Mouse (Mus musculus) adipose tissue, adult 10 weeks (tissue): ENCODE measurements around the gene 2610028H24Rik. TPM values are rescaled to one million over a fixed set of nuclear protein-coding genes. Genes with fewer than 3 reads are reported as not detected.

ENCODE experiments used
- polyA plus RNA-seq: library from polyadenylated mRNA; stranded (reverse); fragments of 350-450 nt; fragmentation: Illumina TruSeq; extraction: RNeasy Lipid Tissue Mini Kit (QIAGEN cat#74804); gene quantifications from one replicate; pipeline ENCODE4 v1.2.3, GENCODE M21; 2014; ENCODE audit warnings: low read depth, low replicate concordance

Gene 2610028H24Rik
- polyA plus RNA-seq: 2.1 TPM

GRCm38 (mm10) chr10:76448851-76449250 lies at the start of gene 2610028H24Rik:
2610028H24Rik (plus strand) TSS chr10:76449081.

GRCm38 (mm10) chr10:76440281-76440680 lies 8.6 kb upstream of the 2610028H24Rik start, which contains the start of gene AC141477.1:
AC141477.1 (minus strand) TSS chr10:76440444.

DNA sequence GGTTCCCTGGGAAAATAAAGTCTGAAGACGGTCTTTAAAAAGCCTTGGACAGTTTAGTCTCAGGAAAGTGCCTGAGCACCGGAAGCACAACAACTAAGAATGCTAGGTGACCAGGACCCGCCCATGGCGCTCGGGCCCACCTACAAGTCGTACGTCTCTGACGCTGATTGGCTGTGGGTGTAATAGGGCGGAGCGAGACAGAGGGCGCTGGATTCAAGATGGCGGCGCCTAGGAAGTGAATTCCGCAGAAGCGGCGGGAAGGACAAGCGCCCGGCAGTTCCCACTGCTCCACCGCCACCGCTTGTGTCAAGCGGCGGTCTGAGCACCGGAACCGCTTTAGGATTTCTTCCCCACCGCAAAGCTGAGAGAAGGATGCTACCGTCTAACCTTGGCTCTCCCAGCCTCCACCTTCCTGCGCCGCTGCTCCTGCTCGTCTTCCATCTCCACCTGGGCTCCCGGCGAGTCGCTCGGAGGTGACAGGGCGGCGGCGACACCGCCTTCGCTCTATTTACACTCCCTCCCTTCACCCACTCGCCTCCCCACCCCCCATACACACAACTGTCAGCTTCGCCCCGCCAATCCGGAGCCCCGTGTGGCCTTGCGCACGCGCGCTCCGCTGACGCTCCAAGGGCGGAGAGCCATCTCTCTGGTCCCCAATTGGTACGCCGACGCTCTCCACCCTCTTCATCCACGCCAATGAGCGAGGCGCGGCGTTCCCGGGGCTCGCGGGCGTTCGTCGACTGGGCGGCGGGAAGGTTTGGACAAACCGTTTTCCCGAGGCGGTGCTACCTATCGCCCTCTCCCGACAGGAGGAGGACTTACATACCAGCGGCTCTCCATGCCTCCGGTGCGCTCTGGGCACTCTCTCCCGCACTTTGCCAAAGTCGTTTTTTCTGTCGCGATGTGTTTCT lies 6.4 kb upstream of the 2610028H24Rik start, which contains the start of gene Pcnt:
TSS of gene Pcnt (minus strand) at position 609 of the 911 bp plus-strand sequence.

DNA sequence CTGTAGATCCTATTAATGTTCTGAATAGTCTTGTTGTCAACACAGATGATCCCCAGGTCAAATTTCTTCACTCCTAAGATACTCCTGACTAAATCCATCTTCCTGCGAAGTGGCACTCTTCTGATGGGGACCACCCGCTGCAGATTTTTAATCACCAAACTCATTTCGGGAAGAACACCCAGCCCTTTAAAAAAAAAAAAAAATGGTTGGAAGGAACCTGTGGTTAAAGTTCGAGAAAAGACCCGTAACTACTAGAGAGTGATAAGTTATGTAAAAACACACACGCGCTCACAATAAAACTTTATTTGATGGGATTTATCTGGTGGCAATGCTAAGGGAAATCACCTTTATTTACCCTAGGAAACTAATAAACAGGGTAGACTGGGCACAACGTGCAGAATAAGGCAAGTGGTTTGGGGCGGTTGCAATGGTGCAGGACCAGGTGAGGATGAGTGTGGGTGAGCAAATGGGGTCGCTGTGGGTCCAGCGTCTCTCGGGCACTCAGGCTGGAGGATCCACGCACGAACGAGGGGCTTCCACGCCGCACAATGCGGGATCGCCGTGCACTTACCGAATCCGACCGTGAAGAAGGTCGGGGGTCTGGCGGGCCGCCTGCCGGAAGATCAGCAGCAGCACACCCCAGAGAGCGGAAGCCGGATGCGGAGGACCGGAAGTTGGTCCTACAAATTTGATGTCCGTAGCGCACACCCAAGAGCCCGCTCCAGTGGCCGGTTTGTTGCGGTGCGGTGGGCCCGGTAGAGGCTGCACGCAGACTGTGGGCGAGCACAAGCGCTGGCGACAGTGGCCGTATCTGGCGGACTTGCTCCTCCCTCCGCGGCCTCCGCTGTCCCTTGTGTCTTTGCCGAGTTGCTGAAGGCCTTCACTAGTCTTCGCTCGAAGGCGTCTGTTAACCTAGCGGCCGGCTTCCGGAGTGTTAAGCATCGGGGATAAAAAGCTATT lies 19.6 kb downstream of the 2610028H24Rik start, which contains the start of the genes Mcm3ap and Ybey:
TSS of gene Mcm3ap (plus strand) at position 725 of the 960 bp plus-strand sequence.
TSS of gene Ybey (minus strand) at position 912 of the 960 bp plus-strand sequence.

Other genes with a start within 250 kb of the 2610028H24Rik start
- 29.1 TPM for gene Prmt2, start 211.2 kb upstream of the 2610028H24Rik start, polyA plus RNA-seq
- 5.2 TPM for gene S100b, start 195.2 kb upstream of the 2610028H24Rik start, polyA plus RNA-seq
- gene Dip2a, start 103.8 kb upstream of the 2610028H24Rik start, polyA plus RNA-seq: 13.6 TPM
- gene AC141477.1, start 8.6 kb upstream of the 2610028H24Rik start, polyA plus RNA-seq: not detected
- 14.6 TPM for gene Pcnt, start 6.3 kb upstream of the 2610028H24Rik start, polyA plus RNA-seq
- gene Mcm3ap, start 19.8 kb downstream of the 2610028H24Rik start, polyA plus RNA-seq: 26.8 TPM
- gene Ybey, start 20.0 kb downstream of the 2610028H24Rik start, polyA plus RNA-seq: 3.0 TPM
- 23.9 TPM for gene Lss, start 82.5 kb downstream of the 2610028H24Rik start, polyA plus RNA-seq
- 3.0 TPM for gene Spatc1l, start 113.2 kb downstream of the 2610028H24Rik start, polyA plus RNA-seq
- 2.0 TPM for gene Ftcd, start 126.6 kb downstream of the 2610028H24Rik start, polyA plus RNA-seq
- gene Col6a2, start 174.5 kb downstream of the 2610028H24Rik start, polyA plus RNA-seq: 166 TPM